Mouse (Mus musculus): Measurements from ENCODE around the gene Clec5a.
"Not testable (repeated sequence)": the region's sequence is repeated elsewhere in the genome, so short reads cannot be mapped to it uniquely, and the experiment has no call there.

The Clec5a gene

GRCm38 (mm10) chr6:40585645-40586044 lies at the start of gene Clec5a:
TSS of gene Clec5a (minus strand) at chr6:40585821.
- DNase-seq: no peak

GRCm38 (mm10) chr6:40634640-40635071 lies 49.0 kb upstream of the Clec5a start:
- DNase-seq: no peak

- DNase-seq: no peak
These were observed 42.9 kb upstream of the Clec5a start, which contains the start of gene Mgam for GRCm38 (mm10) chr6:40628406-40629000. TSS of gene Mgam (plus strand) at chr6:40628831.

- no peak for DNase-seq
These were observed 40.5 kb upstream of the Clec5a start for GRCm38 (mm10) chr6:40626111-40626510.

GRCm38 (mm10) chr6:40617965-40618364 lies 32.3 kb upstream of the Clec5a start:
- DNase-seq: peak; percentile 62

GRCm38 (mm10) chr6:40613260-40613852 lies 27.7 kb upstream of the Clec5a start, which contains the start of gene Tas2r138:
TSS of gene Tas2r138 (minus strand) at chr6:40613310.
- no peak for DNase-seq

- DNase-seq: no peak
These were observed 24.6 kb upstream of the Clec5a start for GRCm38 (mm10) chr6:40610244-40610643.

GRCm38 (mm10) chr6:40607431-40607830 lies 21.8 kb upstream of the Clec5a start:
- DNase-seq: no peak

- DNase-seq: not testable (repeated sequence)
These were observed 12.9 kb upstream of the Clec5a start for GRCm38 (mm10) chr6:40598546-40598945.

- no peak for DNase-seq
These were observed 9.4 kb upstream of the Clec5a start for GRCm38 (mm10) chr6:40594804-40595550.

GRCm38 (mm10) chr6:40588346-40588745 lies 2.7 kb upstream of the Clec5a start:
- DNase-seq: no peak

GRCm38 (mm10) chr6:40584336-40584735 lies 1.3 kb downstream of the Clec5a start:
- DNase-seq: no peak

- no peak for DNase-seq
These were observed 9.3 kb downstream of the Clec5a start for GRCm38 (mm10) chr6:40576305-40576704.

- no peak for DNase-seq
These were observed 12.0 kb downstream of the Clec5a start for GRCm38 (mm10) chr6:40573618-40574017.

GRCm38 (mm10) chr6:40569187-40569586 lies 16.4 kb downstream of the Clec5a start, which contains the start of gene Olfr460:
TSS of gene Olfr460 (plus strand) at chr6:40569487.
- DNase-seq: no peak

- DNase-seq: no peak
These were observed 30.7 kb downstream of the Clec5a start, which contains the start of gene Olfr461 for GRCm38 (mm10) chr6:40554950-40555349. TSS of gene Olfr461 (minus strand) at chr6:40555050.

GRCm38 (mm10) chr6:40544690-40545089 lies 40.9 kb downstream of the Clec5a start:
- DNase-seq: no peak
